In the genomic region with DNA sequence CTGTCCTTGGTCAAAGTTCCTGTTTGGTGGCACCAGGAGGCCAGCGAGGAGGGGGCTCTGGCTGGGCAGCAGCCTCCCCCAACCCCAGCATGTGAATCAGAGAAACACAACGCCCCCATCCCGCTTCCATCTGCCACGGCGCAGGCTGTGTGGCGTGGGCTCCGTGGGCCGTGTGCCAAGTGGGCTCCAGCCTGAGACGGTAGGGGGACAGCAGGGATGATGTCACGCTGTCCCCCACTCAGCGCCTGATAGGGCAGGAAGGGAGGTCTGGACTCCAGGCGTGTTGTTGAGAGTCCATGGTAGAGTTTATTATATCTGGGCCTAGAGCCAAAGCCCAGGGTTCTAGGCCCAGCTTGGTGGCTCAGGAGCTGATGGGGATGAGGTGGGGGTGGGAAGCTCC, we compare ENCODE assay signal across 21 mouse cellular contexts. TPM values are rescaled to one million over a fixed set of nuclear protein-coding genes. Genes with fewer than 3 reads are reported as not detected.
A peak's percentile ranks its signal among the peaks of the same experiment; 100 is the strongest.
DNase-seq lines count a peak whose midpoint lies in the region; ATAC-seq lines count a peak whose summit lies in the region.
"Had no signal": no experiment of that assay in that cellular context is flagged by ENCODE, and none has a peak within 500 bp of the region (broad histone marks: within the 10 kb centered on the region; RNA-seq: fewer than 3 reads in every experiment).

No protein-coding gene starts in this region.

- ATAC-seq in midbrain, embryonic 11.5 days (ENCODE audit: low FRiP score), result no peak
- ATAC-seq: inflammation-experienced regulatory T-cells, adult 6 months; midbrain, embryonic 16.5 days had no signal

- peak; percentile 60 for DNase-seq in cerebellum, adult 9-11 months
- DNase-seq in cerebellum, postnatal 4 days (ENCODE audit: low spot score in 2 of 2), result no peak
- DNase-seq in midbrain, embryonic 11.5 days (ENCODE audit: low spot score, missing footprints), result peak; percentile 60
- no peak for DNase-seq in midbrain, embryonic 10.5 days (ENCODE audit: low spot score)
- DNase-seq in left cerebral cortex, postnatal 36 days (ENCODE audit: low spot score in 2 of 2), result peak; percentile 79 to 80
- no peak for DNase-seq in T-cell, adult 2 months (ENCODE audit: low spot score)
- no peak for DNase-seq in gastrocnemius, postnatal 14 days
- DNase-seq in adrenal gland, postnatal 25 days, result no peak
- DNase-seq: spleen, adult 18-20 months; thymus, postnatal 14 days had no signal

- no peaks in the 10 kb centered on the region for H3K36me3 ChIP-seq in midbrain, embryonic 11.5 days (ENCODE audit: control insufficient read depth, insufficient read depth, low read length)
- H3K36me3 ChIP-seq in midbrain, embryonic 10.5 days, result no peaks in the 10 kb centered on the region
- H3K36me3 ChIP-seq: embryonic facial prominence, embryonic 12.5 days; forebrain, embryonic 10.5 days; heart, embryonic 13.5 days; lung, embryonic 15.5 days; neural tube, embryonic 12.5 days; stomach, embryonic 15.5 days had no signal

- no peak overlapping the region for H3K4me2 ChIP-seq in midbrain, embryonic 11.5 days
- H3K4me2 ChIP-seq: embryonic facial prominence, embryonic 12.5 days; heart, embryonic 13.5 days; lung, embryonic 15.5 days; neural tube, embryonic 12.5 days; stomach, embryonic 15.5 days had no signal

- intact Hi-C loops in left cerebral cortex, postnatal 36 days (cut with DNase I), result loop anchor here (2.0 kb wide), 1 partner anchor 31 kb away; no protein-coding TSS in a partner anchor
- intact Hi-C loops in gastrocnemius, postnatal 14 days (cut with DNase I; ENCODE audit: low total_unique reads), result no loop called here

- H3K4me1 ChIP-seq in midbrain, embryonic 11.5 days (ENCODE audit: control insufficient read depth, insufficient read depth, low read length), result no peaks in the 10 kb centered on the region; the same call in 1 of the 2 replicates
- H3K4me1 ChIP-seq in midbrain, embryonic 10.5 days, result peaks cover 29% of the 10 kb centered on the region
- H3K4me1 ChIP-seq: embryonic facial prominence, embryonic 12.5 days; heart, embryonic 13.5 days; lung, embryonic 15.5 days; stomach, embryonic 15.5 days had no signal

- no peaks in the 10 kb centered on the region for H3K27me3 ChIP-seq in midbrain, embryonic 11.5 days (ENCODE audit: control insufficient read depth, insufficient read depth, low read length)
- peaks cover 45% of the 10 kb centered on the region for H3K27me3 ChIP-seq in midbrain, embryonic 10.5 days (ENCODE audit: low read depth, poor library complexity, severe bottlenecking)

- H3K4me3 ChIP-seq in midbrain, embryonic 11.5 days (ENCODE audit: low read depth, low read length), result no peak overlapping the region
- no peak overlapping the region for H3K4me3 ChIP-seq in midbrain, embryonic 10.5 days
- H3K4me3 ChIP-seq: embryonic facial prominence, embryonic 12.5 days; forebrain, embryonic 10.5 days; heart, embryonic 13.5 days; lung, embryonic 15.5 days; neural tube, embryonic 12.5 days; stomach, embryonic 15.5 days had no signal

- H3K27ac ChIP-seq in midbrain, embryonic 11.5 days (ENCODE audit: low read depth, low read length), result no peak overlapping the region
- H3K27ac ChIP-seq in midbrain, embryonic 10.5 days (replicated peaks), result no peak overlapping the region
- H3K27ac ChIP-seq: embryonic facial prominence, embryonic 12.5 days; forebrain, embryonic 10.5 days; heart, embryonic 13.5 days; lung, embryonic 15.5 days; neural tube, embryonic 12.5 days; stomach, embryonic 15.5 days had no signal

- H3K9me3 ChIP-seq in midbrain, embryonic 11.5 days (ENCODE audit: control insufficient read depth, low read length), result no peaks in the 10 kb centered on the region
- no peaks in the 10 kb centered on the region for H3K9me3 ChIP-seq in midbrain, embryonic 10.5 days (replicated peaks)
- H3K9me3 ChIP-seq: embryonic facial prominence, embryonic 12.5 days; forebrain, embryonic 10.5 days; heart, embryonic 13.5 days; lung, embryonic 15.5 days; neural tube, embryonic 12.5 days; stomach, embryonic 15.5 days had no signal

- 89% methylated on average over 12 of the region's 12 CpGs for WGBS in midbrain, embryonic 11.5 days
- 92% methylated on average over 12 of the region's 12 CpGs for WGBS in midbrain, embryonic 10.5 days

- H3K9ac ChIP-seq in midbrain, embryonic 11.5 days (ENCODE audit: low read length), result no peak overlapping the region
- H3K9ac ChIP-seq: embryonic facial prominence, embryonic 12.5 days; heart, embryonic 13.5 days; lung, embryonic 15.5 days; neural tube, embryonic 12.5 days; stomach, embryonic 15.5 days had no signal

RNA-seq across cellular contexts. Expression of a gene that starts 8.3 kb away (rescaled TPM):
- polyA plus RNA-seq in midbrain, embryonic 11.5 days (2014; fragmentation: Nextera tagmentation; extraction: Ambion mirVana), result 1.3 and 2.1 TPM in 2 replicates
- 2.2 and 3.4 TPM in 2 replicates for polyA plus RNA-seq in midbrain, embryonic 10.5 days (2016; fragmentation: Nextera tagmentation; extraction: Ambion mirVana)
- total RNA-seq in left cerebral cortex, postnatal 36 days (2021), result 100 to 1,000 TPM; 800 to 830 TPM
- total RNA-seq in gastrocnemius, postnatal 14 days (2021), result 1 to 10 TPM; 1.9 to 2.6 TPM
- total RNA-seq in adrenal gland, postnatal 25 days (2021), result 4.6 and 6.8 TPM in 2 replicates

RNA-seq across cellular contexts. Expression of a gene that starts 18.6 kb away (rescaled TPM):
- polyA plus RNA-seq in midbrain, embryonic 11.5 days (2014; fragmentation: Nextera tagmentation; extraction: Ambion mirVana), result 62.9 and 72.1 TPM in 2 replicates
- polyA plus RNA-seq in midbrain, embryonic 10.5 days (2016; fragmentation: Nextera tagmentation; extraction: Ambion mirVana), result 63.9 and 81.5 TPM in 2 replicates
- 10 to 100 TPM; 50.7 to 51.3 TPM for total RNA-seq in left cerebral cortex, postnatal 36 days (2021)
- 1 to 10 TPM; 7.4 to 7.6 TPM for total RNA-seq in gastrocnemius, postnatal 14 days (2021)
- 17.7 and 23.1 TPM in 2 replicates for total RNA-seq in adrenal gland, postnatal 25 days (2021)

RNA-seq across cellular contexts. Expression of a gene that starts 37.8 kb away (rescaled TPM):
- 0.86 TPM in 1 of 2 replicates, not detected in the other for polyA plus RNA-seq in midbrain, embryonic 11.5 days (2014; fragmentation: Nextera tagmentation; extraction: Ambion mirVana)
- polyA plus RNA-seq in midbrain, embryonic 10.5 days (2016; fragmentation: Nextera tagmentation; extraction: Ambion mirVana), result 0.16 TPM in 1 of 2 replicates, not detected in the other
- 10 to 100 TPM; 17.3 to 19.1 TPM for total RNA-seq in left cerebral cortex, postnatal 36 days (2021)
- under 1 TPM; 0.47 to 0.55 TPM for total RNA-seq in gastrocnemius, postnatal 14 days (2021)
- 1.7 and 2.6 TPM in 2 replicates for total RNA-seq in adrenal gland, postnatal 25 days (2021)
- total RNA-seq: granulocyte monocyte progenitor cell, adult 5-6 weeks; hematopoietic stem cell, adult 5-6 weeks; liver, adult 2 months had no signal
- polyA plus RNA-seq: forebrain, embryonic 10.5 days; heart, embryonic 13.5 days; inflammation-experienced regulatory T-cells, adult 6 months; liver, adult 2 months; stomach, embryonic 15.5 days had no signal

RNA-seq across cellular contexts. Expression of a gene that starts 38.2 kb away (rescaled TPM):
- 17.1 and 18.8 TPM in 2 replicates for polyA plus RNA-seq in midbrain, embryonic 11.5 days (2014; fragmentation: Nextera tagmentation; extraction: Ambion mirVana)
- 24.0 and 30.4 TPM in 2 replicates for polyA plus RNA-seq in midbrain, embryonic 10.5 days (2016; fragmentation: Nextera tagmentation; extraction: Ambion mirVana)
- 100 to 1,000 TPM; 412 to 417 TPM for total RNA-seq in left cerebral cortex, postnatal 36 days (2021)
- total RNA-seq in gastrocnemius, postnatal 14 days (2021), result 10 to 100 TPM; 21.2 to 23.5 TPM
- 55.3 and 73.0 TPM in 2 replicates for total RNA-seq in adrenal gland, postnatal 25 days (2021)

RNA-seq across cellular contexts. Expression of a gene that starts 53.9 kb away (rescaled TPM):
- polyA plus RNA-seq in midbrain, embryonic 11.5 days (2014; fragmentation: Nextera tagmentation; extraction: Ambion mirVana), result 3.0 and 4.2 TPM in 2 replicates
- 2.2 and 3.9 TPM in 2 replicates for polyA plus RNA-seq in midbrain, embryonic 10.5 days (2016; fragmentation: Nextera tagmentation; extraction: Ambion mirVana)
- total RNA-seq in left cerebral cortex, postnatal 36 days (2021), result 10 to 100 TPM; 43.2 to 47.5 TPM
- 10 to 100 TPM; 62.3 to 81.4 TPM for total RNA-seq in gastrocnemius, postnatal 14 days (2021)
- 44.0 and 50.9 TPM in 2 replicates for total RNA-seq in adrenal gland, postnatal 25 days (2021)

Comparison
In these comparisons a context has a peak if more than half of its experiments do, and no peak if none do; other contexts are left out.
1. DNase-seq: peak in cerebellum, adult 9-11 months (single experiment), midbrain, embryonic 11.5 days (single experiment) and left cerebral cortex, postnatal 36 days (2 of 2); none in cerebellum, postnatal 4 days (0 of 2), midbrain, embryonic 10.5 days (single experiment), T-cell, adult 2 months (single experiment), gastrocnemius, postnatal 14 days (single experiment) and adrenal gland, postnatal 25 days (single experiment).
2. RNA of a gene that starts 8.3 kb away (total RNA-seq): 800 to 830 TPM in left cerebral cortex, postnatal 36 days; 4.6 to 6.8 TPM in adrenal gland, postnatal 25 days and 1.9 to 2.6 TPM in gastrocnemius, postnatal 14 days; every median in the first group is over 100 times any median in the second.